Mouse (Mus musculus): ENCODE measurements around the gene Atp5g3. TPM values are rescaled to one million over a fixed set of nuclear protein-coding genes. Genes with fewer than 3 reads are reported as not detected.
"Not testable (repeated sequence)": the region's sequence is repeated elsewhere in the genome, so short reads cannot be mapped to it uniquely, and the experiment has no call there.

The Atp5g3 gene
- total RNA-seq, 2 experiments from 2014 or later, result 210 to 1,011 TPM

- ATAC-seq (replicated peaks; ENCODE audit: low FRiP score, low TSS enrichment, poor library complexity, severe bottlenecking), result not testable (repeated sequence)
Measured at GRCm38 (mm10) chr2:73902328-73902727, 8.8 kb downstream of the Atp5g3 start.

GRCm38 (mm10) chr2:73901169-73901568 is 10.0 kb downstream of the Atp5g3 start:
- ATAC-seq (replicated peaks; ENCODE audit: low FRiP score, low TSS enrichment, poor library complexity, severe bottlenecking), result no peak

- ATAC-seq (replicated peaks; ENCODE audit: low FRiP score, low TSS enrichment, poor library complexity, severe bottlenecking), result no peak
Measured at GRCm38 (mm10) chr2:73900364-73900763, 10.8 kb downstream of the Atp5g3 start.

GRCm38 (mm10) chr2:73896919-73897318 is 14.2 kb downstream of the Atp5g3 start:
- not testable (repeated sequence) for ATAC-seq (replicated peaks; ENCODE audit: low FRiP score, low TSS enrichment, poor library complexity, severe bottlenecking)

GRCm38 (mm10) chr2:73893473-73894270 is 17.5 kb downstream of the Atp5g3 start:
- ATAC-seq (replicated peaks; ENCODE audit: low FRiP score, low TSS enrichment, poor library complexity, severe bottlenecking), result no peak

GRCm38 (mm10) chr2:73892464-73893296 is 18.4 kb downstream of the Atp5g3 start, which contains the start of gene Atf2:
Atf2 (minus strand) TSS chr2:73892639.
- peak; percentile 96 for ATAC-seq (replicated peaks; ENCODE audit: low FRiP score, low TSS enrichment, poor library complexity, severe bottlenecking)

- peak; percentile 1 for ATAC-seq (replicated peaks; ENCODE audit: low FRiP score, low TSS enrichment, poor library complexity, severe bottlenecking)
Measured at GRCm38 (mm10) chr2:73891701-73892463, 19.2 kb downstream of the Atp5g3 start.

GRCm38 (mm10) chr2:73885997-73886396 is 25.1 kb downstream of the Atp5g3 start:
- no peak for ATAC-seq (replicated peaks; ENCODE audit: low FRiP score, low TSS enrichment, poor library complexity, severe bottlenecking)

GRCm38 (mm10) chr2:73877891-73878290 is 33.2 kb downstream of the Atp5g3 start:
- no peak for ATAC-seq (replicated peaks; ENCODE audit: low FRiP score, low TSS enrichment, poor library complexity, severe bottlenecking)

- peak; percentile 87 for ATAC-seq (replicated peaks; ENCODE audit: low FRiP score, low TSS enrichment, poor library complexity, severe bottlenecking)
Measured at GRCm38 (mm10) chr2:73867764-73868487, 43.2 kb downstream of the Atp5g3 start.

- ATAC-seq (replicated peaks; ENCODE audit: low FRiP score, low TSS enrichment, poor library complexity, severe bottlenecking), result peak; percentile 81
Measured at GRCm38 (mm10) chr2:73860046-73860624, 51.0 kb downstream of the Atp5g3 start.

Other genes starting within 250 kb of the Atp5g3 start
- 1.2 TPM in 1 of 2 replicates, not detected in the other for gene Chn1, start 136.0 kb downstream of the Atp5g3 start, total RNA-seq (2014; fragmentation: Nextera tagmentation)
- gene Chn1, start 136.0 kb downstream of the Atp5g3 start, total RNA-seq (2017), result not detected in 2 replicates
- 72.9 and 80.5 TPM in 2 replicates for gene Atf2, start 18.7 kb downstream of the Atp5g3 start, total RNA-seq (2014; fragmentation: Nextera tagmentation)
- 45.8 and 46.2 TPM in 2 replicates for gene Atf2, start 18.7 kb downstream of the Atp5g3 start, total RNA-seq (2017)